Mouse (Mus musculus) cortical plate, adult 2 months (tissue): ENCODE results near the gene Smc2.
"Not testable (repeated sequence)": the region's sequence is repeated elsewhere in the genome, so short reads cannot be mapped to it uniquely, and the experiment has no call there.

ENCODE experiments used
- CTCF ChIP-seq: fragments of 200-500 bp; IDR thresholded peaks from 2 replicates; pipeline ENCODE4 v1.5.1; 2011; ENCODE audit warnings: mild to moderate bottlenecking, control low read depth, low read length; ENCODE audit not compliant: insufficient read depth; ENCODE audit errors: extremely low read depth
- POLR2A ChIP-seq: fragments of 200-500 bp; IDR thresholded peaks from 2 replicates; pipeline ENCODE4 v1.6.1; 2011; ENCODE audit warnings: mild to moderate bottlenecking, low read length, control low read depth; ENCODE audit not compliant: insufficient read depth; ENCODE audit errors: extremely low read depth

- not testable (repeated sequence) for TF ChIP-seq CTCF, POLR2A
Observed at GRCm38 (mm10) chr4:52497144-52497543, 58.1 kb downstream of the Smc2 start, which contains the start of gene Vma21-ps.
